ENCODE assay signal across 14 mouse cellular contexts in genomic region chr6:38224079-38224478, GRCm38 (mm10). TPM values are rescaled to one million over a fixed set of nuclear protein-coding genes. Genes with fewer than 3 reads are reported as not detected.
A peak's percentile ranks its signal among the peaks of the same experiment; 100 is the strongest.
DNase-seq lines count a peak whose midpoint lies in the region; ATAC-seq and TF ChIP-seq lines count a peak whose summit lies in the region.
"Had no signal": no experiment of that assay in that cellular context is flagged by ENCODE, and none has a peak within 500 bp of the region (broad histone marks: within the 10 kb centered on the region; RNA-seq: fewer than 3 reads in every experiment).

No protein-coding gene starts in this region.

- TF ChIP-seq POLR2A in lung, adult 2 months (IDR thresholded peaks at IDR 0.05; ENCODE audit: borderline replicate concordance, extremely low read depth, low read depth, low read length) = no peak

- H3K9ac ChIP-seq in lung, embryonic 16.5 days (ENCODE audit: low read length) = no peak overlapping the region
- no peak overlapping the region for H3K9ac ChIP-seq in embryonic facial prominence, embryonic 15.5 days
- H3K9ac ChIP-seq: limb, embryonic 15.5 days had no signal

- DNase-seq in lung, adult 2 months = no peak
- DNase-seq in mesoderm, embryonic 11.5 days (ENCODE audit: low read depth, low spot score) = peak; percentile 44
- peak; percentile 34 for DNase-seq in retina, postnatal 1 day
- DNase-seq in left cerebral cortex, adult 18-20 months (ENCODE audit: low spot score in 2 of 2) = no peak
- DNase-seq in heart, adult 8-10 months (ENCODE audit: low spot score) = no peak
- DNase-seq in yolk sac, embryonic 10.5 days (ENCODE audit: low spot score) = no peak
- DNase-seq: gastrocnemius, postnatal 25 days; heart, postnatal 14 days; lung, postnatal 36 days had no signal

- no peaks in the 10 kb centered on the region for H3K9me3 ChIP-seq in lung, embryonic 16.5 days (ENCODE audit: control insufficient read depth, low read length)
- H3K9me3 ChIP-seq in embryonic facial prominence, embryonic 15.5 days (replicated peaks) = no peaks in the 10 kb centered on the region
- H3K9me3 ChIP-seq: limb, embryonic 15.5 days had no signal

- H3K27me3 ChIP-seq in lung, embryonic 16.5 days (ENCODE audit: control insufficient read depth, insufficient read depth, low read depth, low read length) = no peaks in the 10 kb centered on the region
- H3K27me3 ChIP-seq in embryonic facial prominence, embryonic 15.5 days = no peaks in the 10 kb centered on the region
- H3K27me3 ChIP-seq: limb, embryonic 15.5 days had no signal

- no peak for TF ChIP-seq CTCF in lung, adult 2 months (IDR thresholded peaks at IDR 0.05; ENCODE audit: insufficient read depth, low read length)

- no peak overlapping the region for H3K4me2 ChIP-seq in lung, embryonic 16.5 days (ENCODE audit: low read depth, low read length)
- H3K4me2 ChIP-seq in embryonic facial prominence, embryonic 15.5 days (replicated peaks) = no peak overlapping the region
- H3K4me2 ChIP-seq: limb, embryonic 15.5 days had no signal

- peak; percentile 56; the same call in 1 of the 2 replicates for ATAC-seq in lung, embryonic 16.5 days (ENCODE audit: low read depth)
- no peak for ATAC-seq in embryonic facial prominence, embryonic 15.5 days (ENCODE audit: insufficient number of reproducible peaks, low FRiP score, low TSS enrichment, low read depth)
- ATAC-seq: activated CD4-positive, CD25-positive, alpha-beta regulatory T cell, adult 4 months had no signal

- H3K4me1 ChIP-seq in lung, embryonic 16.5 days (replicated peaks; ENCODE audit: control insufficient read depth, insufficient read depth, low read length) = no peaks in the 10 kb centered on the region
- no peaks in the 10 kb centered on the region for H3K4me1 ChIP-seq in lung, adult 2 months (ENCODE audit: control insufficient read depth, insufficient read depth, low read length)
- peaks cover 4% of the 10 kb centered on the region; the same call in 1 of the 2 replicates for H3K4me1 ChIP-seq in embryonic facial prominence, embryonic 15.5 days

- 67% methylated on average over 1 of the region's 1 CpGs for WGBS in lung, embryonic 16.5 days
- 44% methylated on average over 1 of the region's 1 CpGs for WGBS in lung, adult 2 months
- 30% methylated on average over 1 of the region's 1 CpGs for WGBS in embryonic facial prominence, embryonic 15.5 days

- H3K36me3 ChIP-seq in lung, embryonic 16.5 days (ENCODE audit: control insufficient read depth, insufficient read depth, low read length) = no peaks in the 10 kb centered on the region
- H3K36me3 ChIP-seq in embryonic facial prominence, embryonic 15.5 days = no peaks in the 10 kb centered on the region

- no peak overlapping the region for H3K27ac ChIP-seq in lung, embryonic 16.5 days (ENCODE audit: low read length)
- H3K27ac ChIP-seq in embryonic facial prominence, embryonic 15.5 days (replicated peaks) = 0 out of 2 replicates have a peak overlapping the region, but pooled peaks have one; percentile 39
- H3K27ac ChIP-seq: kidney, postnatal 0 days had no signal

- H3K4me3 ChIP-seq in lung, embryonic 16.5 days (ENCODE audit: low read length) = no peak overlapping the region
- H3K4me3 ChIP-seq in lung, adult 2 months (replicated peaks; ENCODE audit: extremely low read depth, low read depth, low read length) = no peak overlapping the region
- no peak overlapping the region for H3K4me3 ChIP-seq in embryonic facial prominence, embryonic 15.5 days (replicated peaks)
- H3K4me3 ChIP-seq: limb, embryonic 15.5 days had no signal

RNA-seq across cellular contexts. Expression of gene D630045J12Rik, which starts 29.7 kb away (rescaled TPM):
- 2.6 and 2.9 TPM in 2 replicates for polyA plus RNA-seq in lung, embryonic 16.5 days (2015; fragmentation: Nextera tagmentation; extraction: Ambion mirVana)
- polyA plus RNA-seq in lung, adult 2 months (2012; rRNA removed) = 6.0 and 7.1 TPM in 2 replicates
- 5.1 and 6.2 TPM in 2 replicates for polyA plus RNA-seq in embryonic facial prominence, embryonic 15.5 days (2015; fragmentation: Nextera tagmentation; extraction: Ambion mirVana)
- 10 to 100 TPM; 38.0 to 38.3 TPM for total RNA-seq in left cerebral cortex, adult 18-20 months (2021)
- 1 to 10 TPM; 1.7 to 2.1 (median 1.9) TPM for total RNA-seq in heart, adult 8-10 months (2022)

Comparison
In these comparisons a context has a peak if more than half of its experiments do, and no peak if none do; other contexts are left out.
1. DNase-seq: peak in mesoderm, embryonic 11.5 days (single experiment) and retina, postnatal 1 day (single experiment); none in lung, adult 2 months (single experiment), left cerebral cortex, adult 18-20 months (0 of 2), heart, adult 8-10 months (single experiment) and yolk sac, embryonic 10.5 days (single experiment).